Mouse (Mus musculus): ENCODE measurements at regions not wholly inside any gene's neighbourhood (a gene's known extent, or its start where the extent isn't known, plus 50 kb on each side); places are given as distances from the start of the nearest gene placed in this dataset.

DNA sequence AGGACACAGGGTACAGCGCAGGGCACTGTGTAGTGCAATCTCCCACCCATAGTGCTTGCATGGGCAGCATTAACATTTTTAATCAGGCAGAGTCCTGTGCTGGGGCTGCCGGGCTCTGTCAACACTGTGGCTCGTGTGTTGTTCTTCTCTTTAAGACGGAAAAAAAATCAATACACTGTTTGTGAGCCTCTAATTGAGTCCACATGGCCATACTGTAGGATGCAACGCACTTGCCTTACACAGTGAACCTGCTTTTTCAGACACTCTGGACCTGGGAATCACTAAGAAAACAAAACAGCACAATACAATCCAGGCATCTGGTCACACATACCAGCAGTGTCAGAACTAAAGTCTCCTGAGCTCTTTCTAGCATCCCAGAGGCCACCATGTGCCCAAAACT, 168.4 kb downstream of the 3110018I06Rik start:
- no peak for ATAC-seq (ENCODE audit: insufficient number of reproducible peaks, low FRiP score, low TSS enrichment)

DNA sequence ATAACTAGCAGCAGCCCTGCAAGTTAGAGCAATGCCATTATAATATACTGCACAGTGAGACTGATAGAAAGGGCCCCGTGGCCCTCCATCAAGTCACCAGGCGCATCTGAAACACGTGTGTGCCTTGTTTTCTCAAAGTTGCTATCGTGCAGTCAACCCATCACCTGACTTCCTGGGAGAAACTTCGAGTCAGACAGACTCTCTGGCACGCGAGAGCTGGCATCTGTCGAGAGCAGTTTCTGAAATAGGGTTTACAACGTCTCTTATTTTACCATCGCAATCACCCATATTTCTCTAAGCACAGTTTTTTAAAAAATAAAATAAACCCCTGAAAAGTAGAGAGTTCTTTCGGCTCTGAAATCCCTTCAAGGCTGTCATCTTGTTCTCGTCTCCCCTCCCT, 169.8 kb downstream of the 3110018I06Rik start:
- no peak for ATAC-seq (ENCODE audit: insufficient number of reproducible peaks, low FRiP score, low TSS enrichment)

- no peak for ATAC-seq (ENCODE audit: insufficient number of reproducible peaks, low FRiP score, low TSS enrichment)
Measured at GRCm38 (mm10) chr12:107658821-107659220, 170.4 kb downstream of the 3110018I06Rik start.

DNA sequence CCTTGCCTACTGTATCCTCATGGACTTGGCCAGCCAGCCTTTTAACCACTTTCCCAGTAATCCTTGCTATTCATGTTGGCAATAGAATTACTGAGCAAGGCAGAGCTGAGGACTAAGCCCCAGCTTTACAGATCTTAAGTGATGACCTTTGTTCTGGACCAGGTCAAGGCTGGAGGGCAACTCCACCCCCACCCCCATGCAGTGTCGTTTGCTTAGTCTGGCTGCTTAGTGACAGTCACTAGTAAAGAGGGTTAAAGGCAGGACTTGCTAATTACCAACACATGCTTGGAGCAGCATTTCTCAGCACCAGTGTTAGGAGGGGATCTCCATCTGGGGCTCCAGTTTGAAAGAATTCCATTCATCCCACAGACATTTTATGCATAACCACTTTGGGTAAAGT, 174.2 kb downstream of the 3110018I06Rik start:
- ATAC-seq (ENCODE audit: insufficient number of reproducible peaks, low FRiP score, low TSS enrichment): no peak

DNA sequence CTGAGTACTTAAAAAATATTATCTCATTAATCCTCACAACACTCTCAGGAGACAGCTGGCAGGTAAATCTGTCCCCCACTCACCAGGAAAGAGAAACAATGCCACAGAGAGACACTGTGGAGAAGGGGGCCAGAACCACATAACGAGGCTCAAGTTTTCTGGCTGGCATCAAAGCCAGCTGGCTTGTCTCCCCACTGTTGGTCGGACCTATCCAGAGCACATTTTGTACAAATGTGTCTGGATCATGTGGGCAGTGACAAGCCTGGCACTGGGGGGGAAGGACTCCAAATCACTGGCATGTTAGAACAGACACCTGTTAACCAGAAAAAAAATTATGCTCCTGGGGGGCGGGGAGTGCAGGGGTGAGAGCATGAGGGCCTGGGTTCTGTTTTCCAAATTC, 179.4 kb downstream of the 3110018I06Rik start:
- no peak for ATAC-seq (ENCODE audit: insufficient number of reproducible peaks, low FRiP score, low TSS enrichment)

GRCm38 (mm10) chr12:107669046-107669445, 180.6 kb downstream of the 3110018I06Rik start:
- no peak for ATAC-seq (ENCODE audit: insufficient number of reproducible peaks, low FRiP score, low TSS enrichment)

DNA sequence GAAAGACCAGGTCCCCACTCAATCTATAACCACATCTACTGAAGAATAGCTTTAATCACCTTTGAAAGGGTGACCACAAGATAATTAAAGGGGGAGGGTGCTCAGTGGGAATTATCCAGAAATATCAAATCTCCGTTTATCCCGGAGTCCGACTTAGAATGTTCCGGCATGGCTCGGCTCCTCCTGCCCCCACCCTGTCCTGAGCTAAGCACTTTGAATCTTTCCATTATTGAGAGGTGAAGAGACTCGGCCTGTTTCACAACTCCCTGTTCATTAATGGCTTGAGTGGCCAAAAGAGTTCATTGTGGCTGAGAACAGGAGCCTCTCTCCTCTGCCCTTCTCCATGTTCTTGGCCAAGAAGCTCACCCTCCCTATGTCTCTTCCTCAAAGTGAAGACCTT, 181.0 kb downstream of the 3110018I06Rik start:
- no peak for ATAC-seq (ENCODE audit: insufficient number of reproducible peaks, low FRiP score, low TSS enrichment)

DNA sequence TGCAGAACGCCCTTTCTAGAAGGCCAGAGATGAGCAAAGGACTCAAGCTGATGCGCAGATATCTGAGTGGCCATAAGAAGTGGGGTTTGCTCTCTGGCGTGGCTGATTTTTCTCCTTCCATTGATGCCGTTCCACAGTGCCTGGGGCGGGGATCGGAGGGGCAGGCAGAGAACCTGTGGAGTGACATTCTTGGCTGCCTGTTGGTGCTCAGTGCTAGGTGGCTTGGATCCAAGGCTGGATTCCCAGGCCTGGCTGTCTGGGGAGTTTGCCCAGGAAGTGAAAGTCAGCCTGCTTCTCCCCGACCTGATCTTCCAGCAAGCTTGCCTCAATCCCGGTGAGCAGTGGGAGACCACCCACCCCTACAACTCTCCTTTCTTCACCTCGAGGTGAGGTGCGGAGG, 181.5 kb downstream of the 3110018I06Rik start:
- no peak for ATAC-seq (ENCODE audit: insufficient number of reproducible peaks, low FRiP score, low TSS enrichment)

GRCm38 (mm10) chr12:107677076-107677475, 188.6 kb downstream of the 3110018I06Rik start:
- ATAC-seq (ENCODE audit: insufficient number of reproducible peaks, low FRiP score, low TSS enrichment): no peak

GRCm38 (mm10) chr12:107687447-107687846, 199.0 kb downstream of the 3110018I06Rik start:
- ATAC-seq (ENCODE audit: insufficient number of reproducible peaks, low FRiP score, low TSS enrichment): no peak

GRCm38 (mm10) chr12:107689418-107689817, 201.0 kb downstream of the 3110018I06Rik start:
- ATAC-seq (ENCODE audit: insufficient number of reproducible peaks, low FRiP score, low TSS enrichment): no peak

GRCm38 (mm10) chr12:107690061-107690460, 201.6 kb downstream of the 3110018I06Rik start:
- no peak for ATAC-seq (ENCODE audit: insufficient number of reproducible peaks, low FRiP score, low TSS enrichment)

GRCm38 (mm10) chr12:107693693-107694092, 205.3 kb downstream of the 3110018I06Rik start:
- no peak for ATAC-seq (ENCODE audit: insufficient number of reproducible peaks, low FRiP score, low TSS enrichment)

- no peak for ATAC-seq (ENCODE audit: insufficient number of reproducible peaks, low FRiP score, low TSS enrichment)
Measured at GRCm38 (mm10) chr12:107695014-107695413, 206.6 kb downstream of the 3110018I06Rik start.

DNA sequence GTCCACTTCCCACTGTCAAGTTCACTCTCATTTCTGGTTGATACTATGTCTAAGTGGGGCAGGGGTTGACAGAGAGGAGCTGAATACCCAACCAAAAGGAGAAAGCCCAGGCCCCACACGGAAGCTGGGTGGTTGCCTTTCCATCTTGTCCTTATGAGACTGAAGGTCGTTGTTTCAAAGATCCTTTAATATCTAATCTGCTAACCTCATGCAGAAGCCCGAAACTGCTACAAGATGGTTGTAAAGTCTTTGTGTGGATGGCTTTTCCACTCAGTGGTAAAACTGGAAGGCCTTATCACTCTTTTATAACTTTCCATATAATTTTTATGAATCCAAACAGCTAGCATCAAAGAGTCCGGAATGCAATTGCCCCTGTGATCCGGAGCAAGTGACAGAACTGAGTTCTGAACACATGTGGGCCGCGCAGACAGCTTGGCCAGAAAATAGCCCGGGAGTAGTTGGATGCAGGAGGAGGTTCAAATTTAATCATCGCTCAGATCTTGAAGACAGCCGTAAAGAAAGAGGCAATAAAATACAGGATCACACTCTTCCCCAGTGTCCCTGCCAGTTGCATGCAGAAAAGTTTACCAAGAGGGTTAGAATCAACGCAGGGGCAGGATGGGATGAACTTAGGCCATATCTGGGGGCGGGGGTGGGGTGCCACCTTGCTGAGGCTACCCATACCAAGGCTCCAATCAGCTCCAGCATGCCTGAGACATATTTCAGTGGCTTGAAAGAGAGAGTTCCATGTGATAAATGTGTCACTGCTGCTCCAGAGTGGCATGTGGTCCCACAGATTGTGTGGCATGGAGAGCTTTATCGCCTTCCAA, 207.2 kb downstream of the 3110018I06Rik start:
- no peak for ATAC-seq (ENCODE audit: insufficient number of reproducible peaks, low FRiP score, low TSS enrichment)

- no peak for ATAC-seq (ENCODE audit: insufficient number of reproducible peaks, low FRiP score, low TSS enrichment)
Measured at GRCm38 (mm10) chr12:107700317-107700716, 211.9 kb downstream of the 3110018I06Rik start.

DNA sequence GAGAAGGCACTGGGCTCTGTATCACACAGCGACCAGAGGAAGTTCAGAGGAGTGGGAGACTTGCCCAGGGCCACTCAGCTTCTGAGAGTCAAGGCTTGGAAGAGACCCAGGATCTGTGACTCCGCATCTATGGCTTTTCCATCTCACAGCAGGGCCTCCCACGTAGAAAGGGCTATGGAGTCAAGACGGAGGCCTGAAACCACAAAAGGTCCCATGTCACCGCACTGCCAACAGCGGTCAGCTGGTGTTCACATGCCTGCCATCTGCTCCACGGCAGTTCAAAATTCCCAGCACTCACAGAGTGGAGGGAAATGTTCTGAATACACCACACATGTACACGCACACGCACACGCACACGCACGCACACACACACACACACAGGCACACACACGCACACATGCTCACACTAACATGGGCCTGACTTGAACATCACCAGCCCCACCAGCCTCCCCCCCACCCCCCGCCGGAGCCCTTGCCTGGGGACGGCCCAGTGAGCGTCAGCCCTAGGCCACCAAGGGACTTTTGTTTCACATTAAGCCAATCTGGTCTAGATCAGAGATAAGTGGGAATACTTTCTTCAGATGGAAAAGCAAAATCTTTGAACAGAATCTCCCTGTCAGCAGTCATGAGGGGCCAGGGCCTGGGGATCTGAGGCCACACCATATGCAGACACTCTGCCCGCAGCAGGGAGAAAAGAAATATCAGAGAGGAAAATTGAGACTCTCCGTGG, 212.6 kb downstream of the 3110018I06Rik start:
- no peak for ATAC-seq (ENCODE audit: insufficient number of reproducible peaks, low FRiP score, low TSS enrichment)

DNA sequence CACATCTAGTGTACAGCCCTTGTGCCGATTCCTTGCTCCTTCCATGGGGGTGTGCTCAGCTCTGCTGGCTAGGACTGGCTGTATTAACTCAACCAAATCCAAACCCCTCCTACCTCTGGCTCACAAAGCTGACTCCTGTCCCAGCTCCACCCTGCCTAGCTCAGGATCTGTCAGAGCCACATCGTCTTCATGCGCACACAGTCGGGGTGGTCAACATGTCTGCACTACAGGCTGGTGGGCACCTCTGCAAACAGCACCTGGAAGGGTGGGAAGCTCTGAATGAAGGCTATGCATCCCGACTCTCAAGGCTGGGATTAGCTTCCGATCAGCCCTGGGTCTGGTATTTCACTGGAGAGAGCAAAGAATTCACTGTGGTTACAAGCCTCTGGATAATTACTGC, 220.4 kb downstream of the 3110018I06Rik start:
- no peak for ATAC-seq (ENCODE audit: insufficient number of reproducible peaks, low FRiP score, low TSS enrichment)

DNA sequence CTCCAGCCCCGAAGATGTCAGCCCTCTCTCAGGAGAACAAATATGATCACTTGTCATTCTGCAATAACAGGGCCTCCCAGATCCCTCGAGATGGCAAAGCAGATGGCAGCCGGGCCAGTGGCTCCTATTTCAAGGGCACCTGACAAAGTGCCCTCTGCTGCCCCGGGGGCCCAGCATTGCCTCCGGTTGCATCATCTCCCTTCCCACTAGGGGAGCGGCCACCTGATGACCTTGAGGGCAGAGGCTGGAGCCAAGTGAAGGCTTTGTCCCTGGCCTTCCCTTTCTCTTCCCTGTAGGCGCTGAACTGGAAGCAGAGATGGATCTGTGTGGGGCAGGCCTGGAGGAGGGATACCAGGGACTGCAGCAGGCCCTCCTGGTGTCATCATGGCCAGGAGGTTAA, 222.6 kb downstream of the 3110018I06Rik start:
- ATAC-seq (ENCODE audit: insufficient number of reproducible peaks, low FRiP score, low TSS enrichment): no peak

DNA sequence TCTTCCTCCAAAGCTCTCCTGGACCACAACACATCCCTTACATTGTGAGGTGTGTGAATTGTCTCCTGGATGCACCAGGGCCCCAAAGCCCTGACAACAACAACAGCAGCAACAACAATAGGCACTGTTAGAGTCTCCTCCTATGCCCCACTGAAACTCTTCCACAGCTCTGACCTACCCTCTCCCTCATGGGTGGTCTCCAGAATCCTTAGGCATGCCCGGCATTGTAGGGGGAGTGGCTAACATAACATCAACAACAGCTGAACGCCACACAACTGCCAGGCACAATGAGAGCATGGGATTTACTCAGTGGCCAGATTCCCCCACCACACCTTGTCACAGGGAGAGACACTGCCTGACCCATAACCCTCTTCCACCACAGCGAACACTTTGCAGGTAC, 223.2 kb downstream of the 3110018I06Rik start:
- no peak for ATAC-seq (ENCODE audit: insufficient number of reproducible peaks, low FRiP score, low TSS enrichment)

GRCm38 (mm10) chr12:107713191-107713590, 224.8 kb downstream of the 3110018I06Rik start:
- ATAC-seq (ENCODE audit: insufficient number of reproducible peaks, low FRiP score, low TSS enrichment): no peak

- no peak for ATAC-seq (ENCODE audit: insufficient number of reproducible peaks, low FRiP score, low TSS enrichment)
Measured at GRCm38 (mm10) chr12:107714846-107715245, 226.4 kb downstream of the 3110018I06Rik start.

Measured in cerebellum, adult (tissue).